Mouse (Mus musculus) c-Kit-positive CD71-positive TER-119-positive erythroid progenitor cells, embryonic 14.5 days (primary cell): Measurements from ENCODE around the gene Hdhd3.

ENCODE experiments used
- DNase-seq: peaks from one replicate; pipeline ENCODE4 v3.0.0-alpha.2; 2013; ENCODE audit warnings: low spot score

Hdhd3 gene

DNA sequence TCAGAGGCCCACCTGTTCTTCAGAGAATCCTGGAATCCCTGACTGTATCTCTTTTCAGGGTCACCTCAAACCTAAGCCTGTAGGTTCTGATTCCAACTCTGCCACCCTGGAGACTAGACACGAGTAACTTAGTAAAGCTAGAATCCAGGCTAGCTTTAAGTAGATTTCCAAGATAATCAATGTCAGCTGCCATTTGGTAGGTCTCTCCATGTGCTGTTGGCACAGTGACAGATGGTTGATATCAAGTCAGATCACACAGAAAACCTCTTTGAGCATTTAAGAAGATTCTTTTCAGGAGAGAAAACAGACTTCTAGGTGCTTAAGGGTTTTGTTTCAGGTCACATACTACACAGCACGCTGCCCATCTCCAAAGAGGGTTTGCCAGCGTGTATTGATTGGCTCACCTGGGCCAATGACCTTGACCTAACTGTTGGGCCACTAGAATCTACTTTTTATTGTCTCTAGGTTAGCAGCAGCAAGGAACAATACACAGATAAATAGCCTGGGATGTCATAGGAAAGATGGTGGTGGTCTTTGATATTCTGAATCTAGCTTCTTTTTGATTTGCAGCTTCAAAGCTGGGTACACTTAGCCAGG, at the start of gene Hdhd3:
Gene Hdhd3, minus strand, starts transcription at position 94 of the 597 bp plus-strand sequence.
- no peak for DNase-seq

DNA sequence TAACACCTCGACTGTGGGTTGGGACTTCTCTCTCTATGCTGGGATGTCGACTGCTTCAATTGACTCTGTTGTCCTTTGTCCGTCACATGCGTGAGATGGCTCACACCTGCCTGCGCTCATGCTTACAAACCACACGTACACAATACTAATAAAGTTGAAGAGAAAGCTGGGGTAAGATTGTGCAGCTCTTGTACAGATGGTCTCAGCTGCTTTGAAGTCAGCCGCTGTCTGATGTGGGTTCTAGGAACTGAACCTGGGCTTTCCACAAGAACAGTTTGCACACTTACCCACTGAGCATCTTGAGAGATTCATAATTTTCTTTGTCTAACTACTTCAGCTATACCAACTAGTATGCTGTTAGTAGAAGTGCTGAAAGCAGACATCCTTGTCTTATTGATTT, 48.7 kb upstream of the Hdhd3 start:
- no peak for DNase-seq

DNA sequence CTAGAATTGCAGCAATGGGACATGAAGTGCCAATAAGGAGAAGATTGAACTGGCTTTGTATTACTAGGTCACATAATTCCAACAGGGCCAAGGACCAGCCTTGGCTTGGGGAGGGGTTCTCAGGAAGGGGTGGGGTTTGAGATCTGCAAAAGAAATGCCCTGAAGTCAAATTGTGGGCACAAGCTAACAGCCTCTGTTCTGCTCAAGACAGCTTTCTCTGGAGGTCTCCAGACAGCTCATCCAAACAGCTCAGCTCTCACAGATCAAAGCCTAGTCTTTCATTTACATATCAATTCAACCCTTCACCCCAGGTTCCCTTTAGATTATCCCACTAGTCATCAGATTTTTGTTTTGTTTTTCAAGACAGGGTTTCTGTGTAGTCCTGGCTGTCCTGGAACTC, 41.5 kb upstream of the Hdhd3 start:
- no peak for DNase-seq

GRCm38 (mm10) chr4:62543782-62544181, 40.5 kb upstream of the Hdhd3 start:
- no peak for DNase-seq

GRCm38 (mm10) chr4:62541802-62542201, 38.5 kb upstream of the Hdhd3 start:
- DNase-seq, result no peak

GRCm38 (mm10) chr4:62533729-62534128, 30.5 kb upstream of the Hdhd3 start:
- DNase-seq, result no peak

- DNase-seq, result no peak
Observed at GRCm38 (mm10) chr4:62527655-62528054, 24.4 kb upstream of the Hdhd3 start.

GRCm38 (mm10) chr4:62526256-62526655, 23.0 kb upstream of the Hdhd3 start:
- DNase-seq, result no peak

DNA sequence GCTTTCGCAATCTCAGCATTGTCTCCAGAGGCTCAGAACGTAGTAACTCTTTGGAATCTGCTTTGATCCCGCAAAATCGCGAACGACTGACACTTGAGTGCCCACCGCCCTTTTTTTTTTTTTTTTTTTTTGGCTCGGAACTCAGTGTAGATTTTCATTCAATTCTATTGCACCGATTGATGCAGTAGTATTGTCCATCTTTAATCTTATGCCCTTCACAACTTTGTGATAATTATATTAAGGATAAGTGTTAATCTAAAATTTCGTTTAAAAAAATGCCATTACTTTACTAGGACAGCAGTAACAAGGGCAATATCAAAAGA, 22.2 kb upstream of the Hdhd3 start:
- no peak for DNase-seq

GRCm38 (mm10) chr4:62524651-62525488, 21.6 kb upstream of the Hdhd3 start, which contains the start of the genes Pole3 and 4933430I17Rik:
Pole3 (minus strand) TSS chr4:62525068.
4933430I17Rik (plus strand) TSS chr4:62525369.
- peak; percentile 98 for DNase-seq

DNA sequence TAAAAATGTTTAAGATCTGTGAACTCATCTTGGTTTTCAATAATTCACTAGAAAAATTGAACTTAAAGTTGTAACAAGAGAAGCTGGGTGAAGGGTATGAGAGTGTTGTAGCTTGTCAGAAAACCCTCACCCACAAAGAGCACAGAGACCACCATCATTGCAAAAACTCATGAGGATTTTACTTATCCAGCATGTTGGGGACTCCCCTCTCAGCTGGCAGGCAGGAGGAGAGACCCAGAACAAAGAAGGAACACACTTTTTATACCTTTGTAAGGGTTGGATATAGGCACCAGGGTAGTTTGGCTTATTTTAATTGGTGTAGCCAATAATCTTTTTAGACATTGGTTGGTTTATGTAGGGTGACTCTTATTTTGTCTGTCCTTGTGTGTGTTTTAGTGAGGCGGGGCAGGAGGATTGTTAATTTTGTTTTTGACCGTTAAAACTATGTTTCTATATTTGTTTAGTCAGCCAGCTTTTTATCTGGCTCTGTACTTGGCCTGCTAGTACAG, 17.7 kb upstream of the Hdhd3 start:
- DNase-seq, result no peak

- DNase-seq, result peak; percentile 93
Observed at GRCm38 (mm10) chr4:62519849-62520233, 16.6 kb upstream of the Hdhd3 start, which contains the start of gene Alad. Alad (minus strand) TSS chr4:62519918.

GRCm38 (mm10) chr4:62519122-62519848, 16.0 kb upstream of the Hdhd3 start:
- DNase-seq, result no peak

- DNase-seq, result no peak
Observed at GRCm38 (mm10) chr4:62518416-62519121, 15.3 kb upstream of the Hdhd3 start.

- DNase-seq, result peak; percentile 66
Observed at GRCm38 (mm10) chr4:62517538-62518415, 14.5 kb upstream of the Hdhd3 start.

DNA sequence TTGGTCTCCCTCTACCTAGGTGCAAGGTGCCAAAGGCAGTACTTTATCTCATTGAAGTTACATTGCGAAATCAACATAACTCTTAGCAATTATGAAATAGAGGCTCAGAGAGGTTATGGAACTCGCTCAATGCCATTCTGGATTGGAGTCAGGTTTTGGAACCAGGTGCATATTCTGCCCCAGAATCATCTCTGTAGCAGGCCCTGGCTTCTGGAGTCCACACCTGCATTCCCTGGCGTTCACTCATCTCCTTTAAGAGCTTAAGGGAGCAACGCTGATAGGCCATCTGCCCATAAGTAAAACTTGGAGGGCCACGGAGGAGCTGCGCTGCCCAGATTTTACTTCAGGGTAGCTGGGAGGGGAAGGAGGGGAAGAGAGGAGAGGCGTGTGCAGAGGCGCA, 13.8 kb upstream of the Hdhd3 start:
- DNase-seq, result peak; percentile 75

GRCm38 (mm10) chr4:62516579-62516978, 13.3 kb upstream of the Hdhd3 start:
- peak; percentile 100 for DNase-seq

DNA sequence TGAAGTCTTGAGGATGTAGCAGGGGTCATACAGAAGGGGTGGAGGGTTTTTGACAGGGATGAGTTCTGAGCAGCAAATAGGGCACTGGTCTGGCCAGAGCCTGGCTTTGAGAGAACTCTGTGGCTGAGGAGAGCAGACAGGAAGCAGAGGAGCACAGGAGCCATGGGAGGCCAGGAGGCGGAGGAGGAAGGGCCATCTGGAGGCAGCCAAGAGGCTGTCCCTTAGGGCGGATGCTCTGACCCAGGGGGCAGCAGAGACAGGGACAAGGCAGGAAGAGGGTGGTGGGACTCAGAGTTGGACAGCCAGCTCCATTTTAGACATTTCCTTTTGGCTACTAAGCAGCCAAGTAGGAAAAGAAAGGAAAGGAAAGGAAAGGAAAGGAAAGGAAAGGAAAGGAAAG, 12.8 kb upstream of the Hdhd3 start:
- no peak for DNase-seq

DNA sequence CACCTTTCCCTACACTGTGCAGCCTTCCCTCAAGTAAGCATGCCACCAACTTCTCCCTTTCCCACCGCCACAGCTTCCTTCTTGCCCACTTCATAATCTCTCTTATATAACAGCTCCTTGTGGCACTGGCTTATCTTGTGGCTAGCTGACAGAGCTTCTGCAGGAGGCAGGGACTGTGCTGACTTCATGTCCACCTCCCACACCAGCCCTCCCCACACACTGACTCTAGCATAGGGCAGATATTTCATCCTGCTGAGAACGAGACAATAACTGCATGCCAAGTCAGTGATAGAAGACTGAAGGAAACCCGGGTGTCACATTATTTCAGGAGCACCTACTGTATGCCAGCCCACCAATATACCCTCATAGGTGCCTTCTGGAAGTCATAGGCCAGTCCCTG, 12.2 kb upstream of the Hdhd3 start:
- peak; percentile 69 for DNase-seq

- DNase-seq, result no peak
Observed at GRCm38 (mm10) chr4:62514995-62515394, 11.7 kb upstream of the Hdhd3 start.

DNA sequence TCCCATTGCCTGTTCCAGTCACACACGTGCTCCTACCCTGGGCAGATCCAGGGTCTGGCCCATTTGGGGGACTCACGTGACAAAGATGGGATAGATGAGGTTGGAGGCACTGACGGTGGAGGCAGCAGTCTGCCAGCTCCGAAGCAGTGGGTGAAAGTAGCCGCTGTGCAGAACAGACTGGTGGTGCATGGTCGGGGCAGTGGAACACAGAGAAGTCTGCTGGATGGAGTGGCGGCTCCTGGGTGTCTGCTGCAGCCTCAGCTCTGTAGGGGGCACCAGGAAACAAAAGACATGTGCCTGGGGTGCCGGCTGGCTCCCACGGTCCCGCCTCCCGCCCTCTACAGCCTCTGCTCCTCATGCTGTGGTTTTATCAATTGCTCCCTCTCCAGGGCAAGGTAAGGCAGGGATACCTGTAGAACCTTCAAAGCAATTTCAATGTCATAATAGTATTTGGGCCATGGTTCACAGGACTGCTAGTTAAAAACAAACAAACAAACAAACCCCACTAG, 10.8 kb upstream of the Hdhd3 start:
- DNase-seq, result peak; percentile 65
